Mouse (Mus musculus) monocyte, adult 2 months (primary cell): ENCODE measurements around the gene Syt15.
A peak's percentile ranks its signal among the peaks of the same experiment; 100 is the strongest.

Source experiments
- DNase-seq, 2 experiments: peaks; one replicate each; pipeline ENCODE4 v3.0.0; 2022; ENCODE audit warnings: low spot score in 2 of 2, low read depth in 1 of 2

The Syt15 gene

GRCm38 (mm10) chr14:34219295-34219694 is at the start of gene Syt15:
Syt15 (plus strand) TSS chr14:34219595.
- no peak for DNase-seq

DNA sequence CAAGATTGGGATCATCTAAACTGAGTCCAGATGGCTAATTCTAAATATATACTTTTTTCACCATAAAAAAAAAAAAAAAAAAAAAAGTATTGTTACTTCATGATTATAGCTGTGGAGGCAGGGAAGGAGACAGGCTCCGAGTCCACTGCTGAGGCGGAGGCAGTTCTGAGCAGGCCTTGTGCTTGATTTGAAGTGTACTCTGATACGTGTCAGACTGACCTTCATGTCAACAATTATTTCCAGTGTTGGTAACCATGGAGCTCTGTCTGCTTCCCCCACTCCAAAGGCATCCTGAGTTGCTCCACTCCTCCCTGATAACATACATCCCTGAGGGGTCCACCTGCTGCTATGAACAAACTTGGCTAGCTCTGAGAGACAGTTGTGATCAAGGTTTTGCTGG is 48.3 kb upstream of the Syt15 start:
- DNase-seq = no peak

DNA sequence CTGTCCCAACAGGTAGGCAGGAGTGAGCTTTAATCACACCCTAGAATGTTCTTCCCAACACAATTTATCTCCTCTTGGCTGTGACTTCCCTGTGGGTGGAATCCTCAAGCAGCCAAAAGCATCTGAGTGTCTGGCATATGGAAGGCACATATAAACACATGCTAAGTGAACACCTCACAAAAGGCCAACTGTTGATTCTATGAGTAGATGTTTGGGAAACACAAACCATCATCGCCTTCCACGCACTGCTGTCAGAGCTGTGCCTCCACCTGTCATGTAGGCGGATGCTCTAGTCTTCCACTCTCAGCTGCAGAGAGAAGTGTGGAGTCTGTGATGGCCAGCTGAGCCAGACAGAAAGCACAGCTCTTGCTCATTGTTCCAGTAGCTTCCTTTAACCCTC is 40.0 kb upstream of the Syt15 start:
- no peak for DNase-seq

DNA sequence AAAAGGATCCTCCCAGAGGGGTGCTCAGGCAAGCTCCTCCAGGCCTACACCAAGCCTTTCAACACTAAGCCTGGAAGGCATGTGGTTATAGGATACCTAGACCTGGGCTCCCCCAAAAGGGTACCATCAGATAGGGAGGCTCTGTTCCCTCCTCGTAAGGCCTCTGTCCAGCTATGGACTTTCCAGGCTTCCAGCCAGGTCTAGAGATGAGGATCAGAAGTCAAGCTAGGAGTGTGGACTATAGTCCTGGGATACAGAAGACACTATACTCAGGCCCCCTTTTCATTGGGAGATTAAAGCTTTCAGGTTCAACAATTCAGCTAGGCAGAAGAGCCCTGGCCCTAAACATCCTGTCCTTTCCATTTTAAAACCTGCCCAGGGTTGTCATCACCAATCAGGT is 36.3 kb upstream of the Syt15 start:
- DNase-seq = no peak

GRCm38 (mm10) chr14:34188629-34189028 is 30.8 kb upstream of the Syt15 start:
- DNase-seq = peak in 1 of 2 experiments; percentile 10

DNA sequence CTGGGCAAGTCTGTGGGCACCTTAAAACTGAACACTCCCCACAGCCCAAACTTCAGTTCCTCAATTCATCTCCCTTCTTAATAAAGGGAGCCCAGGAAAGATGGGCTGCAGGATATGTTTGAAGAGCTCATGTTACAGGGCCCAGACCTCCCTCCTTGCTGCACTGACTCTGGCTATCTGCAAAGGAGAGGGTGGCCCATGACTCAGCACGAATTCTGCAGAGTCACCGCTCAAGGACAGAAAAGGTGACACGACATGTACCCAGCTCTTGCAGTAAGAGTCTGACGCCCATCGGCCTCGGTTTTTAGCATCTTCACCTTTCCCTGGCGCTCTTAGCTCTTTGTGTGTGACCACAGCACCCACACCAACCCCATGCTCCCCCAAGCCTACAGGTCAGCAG is 29.0 kb upstream of the Syt15 start:
- no peak for DNase-seq

GRCm38 (mm10) chr14:34193879-34194278 is 25.5 kb upstream of the Syt15 start:
- no peak for DNase-seq

GRCm38 (mm10) chr14:34195466-34195865 is 23.9 kb upstream of the Syt15 start:
- no peak for DNase-seq

DNA sequence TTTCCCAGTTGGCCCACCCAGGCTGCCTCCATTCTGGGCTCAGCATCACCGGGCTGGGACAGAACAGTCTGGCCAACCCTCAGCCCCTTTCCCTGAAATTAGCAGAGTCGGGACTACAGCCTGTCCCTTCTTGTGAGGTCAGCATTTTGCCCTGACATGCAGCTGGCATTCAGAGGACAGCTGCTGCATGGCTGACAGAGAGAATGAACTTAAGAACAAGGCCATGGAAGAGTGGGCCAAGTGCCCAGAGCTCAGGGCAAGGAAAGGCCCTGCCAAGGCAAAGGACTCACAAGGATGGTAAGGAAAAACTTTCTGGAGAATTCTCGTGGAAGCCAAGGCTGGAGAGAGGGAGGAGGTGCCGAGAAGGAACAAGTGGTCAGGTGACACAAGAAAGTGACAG is 22.7 kb upstream of the Syt15 start:
- no peak for DNase-seq

DNA sequence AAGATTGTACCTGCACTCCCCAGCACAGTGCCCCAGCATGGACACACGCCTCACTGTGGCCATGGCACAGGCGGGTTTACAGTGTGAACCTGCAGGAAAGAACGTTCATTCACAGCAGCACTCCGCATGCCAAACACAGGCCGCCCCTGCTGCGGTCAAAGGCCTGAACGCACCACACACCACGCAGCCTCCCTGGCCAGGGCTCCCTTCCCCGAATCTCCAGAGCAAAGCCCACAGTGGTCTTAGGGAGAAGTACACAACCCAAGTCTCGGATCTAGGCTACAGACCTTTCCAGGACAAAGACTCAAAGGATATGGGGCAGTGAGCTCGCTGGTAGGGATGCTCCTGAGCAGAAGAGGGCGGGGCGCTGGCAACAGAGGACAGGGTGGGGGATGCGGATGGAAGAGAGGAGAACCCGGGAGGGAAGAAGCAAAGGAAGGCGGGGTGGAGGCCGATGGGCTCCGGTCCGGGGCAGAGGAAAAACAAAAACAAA is 18.6 kb upstream of the Syt15 start:
- DNase-seq = no peak

- DNase-seq = no peak
Measured at GRCm38 (mm10) chr14:34201231-34202035, 18.0 kb upstream of the Syt15 start, which contains the start of gene Gprin2. Gprin2 (minus strand) TSS chr14:34201653.

DNA sequence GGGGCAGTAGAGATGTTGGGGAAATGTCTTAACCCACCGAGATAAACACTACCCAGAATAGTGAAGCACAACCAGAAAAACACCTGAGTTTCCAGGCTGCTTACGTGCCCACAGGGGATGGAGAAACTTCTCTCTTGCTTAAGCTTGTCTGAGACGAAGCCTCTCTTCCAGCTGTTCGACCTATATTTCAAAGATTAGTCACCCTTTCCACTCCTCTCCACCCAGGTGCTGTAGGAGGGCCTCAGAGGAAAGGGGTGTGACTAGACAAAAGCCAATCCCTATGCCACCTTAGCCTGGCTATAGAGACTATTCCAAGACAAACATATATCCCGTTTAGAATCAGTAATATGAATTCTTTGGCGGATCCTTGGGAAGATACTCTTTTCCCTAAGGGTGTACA is 11.4 kb upstream of the Syt15 start:
- DNase-seq = no peak

GRCm38 (mm10) chr14:34208651-34209050 is 10.7 kb upstream of the Syt15 start:
- no peak for DNase-seq

- DNase-seq = no peak
Measured at GRCm38 (mm10) chr14:34209080-34209479, 10.3 kb upstream of the Syt15 start.

GRCm38 (mm10) chr14:34209942-34210341 is 9.5 kb upstream of the Syt15 start:
- DNase-seq = no peak

DNA sequence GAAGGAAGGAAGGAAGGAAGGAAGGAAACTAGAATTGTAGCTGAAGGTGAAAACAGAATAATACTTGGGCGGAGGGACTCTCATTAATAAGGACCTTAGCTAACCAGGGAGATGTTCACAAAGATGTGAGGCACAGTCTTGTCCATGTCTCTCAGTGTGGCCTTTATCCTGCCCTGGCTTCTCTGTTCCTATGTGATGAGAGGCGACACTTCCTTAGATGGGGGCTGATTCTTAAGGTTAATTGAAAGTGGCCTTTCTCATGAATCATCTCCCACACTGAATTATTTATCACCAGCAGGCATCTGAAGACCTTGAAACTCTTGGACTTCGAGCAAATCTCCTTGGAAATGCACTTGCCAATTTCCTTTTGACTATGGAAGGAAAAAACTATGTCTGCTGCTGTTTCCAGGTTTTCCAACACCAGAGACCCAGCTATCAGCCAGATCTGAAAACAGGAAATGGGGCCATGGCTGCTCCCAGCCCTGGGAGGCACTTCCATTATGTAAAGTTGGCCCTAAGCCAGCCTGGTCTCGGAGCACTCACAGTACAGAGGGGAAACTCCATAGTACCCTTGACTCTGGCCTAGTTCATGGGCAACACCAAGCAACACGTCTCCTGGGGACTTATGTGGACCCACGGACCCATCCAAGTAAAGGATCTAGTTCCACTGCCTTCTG is 3.8 kb upstream of the Syt15 start:
- DNase-seq = no peak

- DNase-seq = no peak
Measured at GRCm38 (mm10) chr14:34219786-34220198, 397 bp downstream of the Syt15 start.

GRCm38 (mm10) chr14:34220426-34220825 is 1.0 kb downstream of the Syt15 start:
- DNase-seq = no peak

GRCm38 (mm10) chr14:34221416-34222077 is 2.2 kb downstream of the Syt15 start:
- no peak for DNase-seq

DNA sequence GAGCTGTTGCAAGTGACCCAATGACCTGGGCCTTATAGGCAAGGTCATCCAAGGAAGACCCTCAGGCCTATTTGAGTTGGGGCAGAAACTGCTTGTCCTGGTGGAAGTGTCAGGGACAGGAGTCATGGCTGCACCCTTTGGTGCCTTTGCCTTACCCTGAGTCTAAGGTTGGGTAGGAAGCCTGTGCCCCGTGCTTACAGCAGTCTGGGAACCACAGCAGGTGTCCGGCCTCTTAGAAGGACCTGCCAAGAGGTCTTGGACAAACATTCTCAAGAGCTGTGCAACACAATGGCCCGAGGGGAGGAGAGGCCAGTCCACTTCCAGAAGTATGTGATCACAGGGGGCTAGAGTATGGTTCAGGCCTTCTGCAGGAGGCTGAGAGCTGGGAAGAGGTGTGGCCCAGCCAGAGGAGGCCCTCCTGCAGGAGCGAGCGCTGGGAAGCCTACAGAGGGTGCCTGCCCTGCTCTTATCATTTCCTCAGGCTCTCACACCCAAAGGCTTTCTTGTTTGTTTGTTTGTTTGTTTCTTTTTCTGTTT is 4.0 kb downstream of the Syt15 start:
- no peak for DNase-seq

GRCm38 (mm10) chr14:34225986-34226385 is 6.6 kb downstream of the Syt15 start:
- DNase-seq = no peak

GRCm38 (mm10) chr14:34226566-34226965 is 7.2 kb downstream of the Syt15 start:
- DNase-seq = no peak
